Mouse (Mus musculus): ENCODE data around the gene Ncapg.

The Ncapg gene

DNA sequence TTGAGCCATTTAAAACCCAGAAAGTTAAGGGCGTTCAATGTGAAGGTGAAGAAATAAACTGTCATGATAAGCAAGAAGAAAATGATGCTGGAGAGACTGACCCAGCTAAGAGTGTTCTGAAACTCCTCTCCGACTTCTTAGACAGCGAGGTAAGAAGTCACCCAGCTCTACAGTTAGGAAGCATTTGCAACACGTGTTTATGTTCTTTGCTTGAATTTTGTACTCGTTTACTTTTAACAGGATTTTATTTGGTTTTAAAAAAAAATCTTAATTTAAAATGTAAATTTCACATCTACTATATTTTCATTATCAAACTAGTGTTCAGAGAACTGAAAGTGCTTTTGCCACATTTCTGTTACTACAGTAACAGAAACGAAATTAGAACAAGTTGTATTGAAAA, 22.0 kb downstream of the Ncapg start:
- DNase-seq (ENCODE audit: low spot score in 2 of 2): no peak

DNA sequence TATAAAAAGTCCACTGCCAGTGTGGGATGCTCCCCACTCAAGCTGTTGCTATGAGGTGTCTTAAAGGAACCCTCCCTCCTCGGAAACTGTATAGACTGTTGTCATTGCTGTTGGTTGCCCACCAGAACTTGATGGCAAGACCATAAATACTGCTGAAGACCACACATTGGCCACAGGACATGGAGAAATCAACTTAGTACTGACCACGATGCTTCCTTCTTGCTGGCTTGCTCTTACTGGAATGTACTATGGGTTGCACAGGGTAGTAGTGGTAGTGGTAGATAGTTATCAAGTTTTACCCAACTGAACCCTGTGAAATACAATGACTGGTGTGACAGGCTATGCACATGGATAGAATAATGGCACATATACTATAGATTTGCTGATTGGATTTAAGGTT, 37.1 kb downstream of the Ncapg start:
- no peak for DNase-seq (ENCODE audit: low spot score in 2 of 2)

DNA sequence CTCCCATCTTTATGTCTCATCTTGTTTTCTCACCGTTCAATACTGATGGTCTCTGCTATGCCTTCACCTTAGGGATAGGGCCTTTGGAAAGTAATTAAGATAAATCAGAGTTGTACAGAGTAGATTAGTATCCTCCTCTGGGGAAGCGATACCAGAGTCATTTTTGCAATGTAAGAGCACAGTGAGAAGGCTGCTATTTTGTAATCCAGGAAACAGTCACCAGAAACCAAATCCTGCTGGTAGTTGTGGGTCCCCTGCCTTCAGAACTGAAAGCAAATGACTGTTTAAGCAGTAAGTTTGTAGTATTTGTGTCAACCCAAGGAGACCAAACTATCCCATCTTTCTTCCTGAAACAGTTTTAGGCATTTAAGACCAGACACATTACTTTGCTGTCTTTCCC, 39.9 kb downstream of the Ncapg start:
- DNase-seq (ENCODE audit: low spot score in 2 of 2): no peak

GRCm38 (mm10) chr5:45718848-45719488, 49.2 kb downstream of the Ncapg start:
- DNase-seq (ENCODE audit: low spot score in 2 of 2): no peak

DNA sequence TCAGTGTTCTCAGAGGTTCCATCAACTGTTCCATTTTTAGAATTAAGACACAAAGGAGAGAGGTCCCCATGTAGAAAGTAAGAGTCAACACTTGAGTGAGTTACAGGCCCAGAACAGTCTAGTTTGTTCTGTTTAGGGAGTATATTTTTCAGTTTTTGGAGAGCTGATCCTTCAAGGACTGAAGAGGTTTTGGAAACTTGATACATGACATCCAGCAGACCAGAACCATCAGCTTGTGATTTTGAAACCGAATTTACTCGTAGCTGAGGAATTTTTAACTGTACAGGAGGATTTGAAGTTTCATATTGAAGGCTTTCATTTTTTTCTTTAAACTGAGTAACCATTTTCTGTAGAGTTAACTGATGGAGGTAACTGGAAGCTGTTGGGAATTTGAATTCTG, 64.0 kb downstream of the Ncapg start:
- DNase-seq (ENCODE audit: low spot score in 2 of 2): no peak

- no peak for DNase-seq (ENCODE audit: low spot score in 2 of 2)
Observed at GRCm38 (mm10) chr5:45737911-45738310, 68.2 kb downstream of the Ncapg start.

Measured in frontal cortex, postnatal 14 days (tissue).